Mouse (Mus musculus) CD4-positive, CD25-positive, alpha-beta regulatory T cell, adult 2 months (primary cell): Measurements from ENCODE around the gene Rtf1.
A peak's percentile ranks its signal among the peaks of the same experiment; 100 is the strongest.

Experiments used
- DNase-seq: peaks from one replicate; pipeline ENCODE4 v3.0.0-alpha.2; 2012; ENCODE audit warnings: low read depth, low spot score

Gene Rtf1

GRCm38 (mm10) chr2:119730735-119731134 is 55.9 kb downstream of the Rtf1 start:
- DNase-seq, result no peak

DNA sequence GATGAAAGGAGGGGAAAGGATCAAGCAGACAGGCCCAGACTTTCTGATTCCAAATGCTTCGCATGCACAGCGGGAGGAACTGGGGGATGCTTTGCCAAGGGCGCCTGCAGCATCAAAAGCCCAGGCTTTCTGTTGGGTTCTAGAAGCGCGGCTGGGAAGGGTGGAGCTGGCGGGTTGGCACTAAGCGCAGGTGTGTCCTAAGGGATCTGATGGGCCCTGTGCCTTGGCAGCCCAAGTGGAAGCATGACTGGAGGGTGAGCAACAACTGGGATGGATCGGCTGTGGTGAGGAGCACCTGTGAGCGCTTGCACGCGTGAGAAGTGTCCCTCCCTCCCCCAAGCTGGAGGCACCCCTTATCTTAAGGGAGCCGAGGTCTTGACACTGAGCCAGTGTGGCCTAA is 62.3 kb downstream of the Rtf1 start:
- DNase-seq, result no peak

- DNase-seq, result peak; percentile 16
Measured at GRCm38 (mm10) chr2:119740567-119740966, 65.7 kb downstream of the Rtf1 start.

DNA sequence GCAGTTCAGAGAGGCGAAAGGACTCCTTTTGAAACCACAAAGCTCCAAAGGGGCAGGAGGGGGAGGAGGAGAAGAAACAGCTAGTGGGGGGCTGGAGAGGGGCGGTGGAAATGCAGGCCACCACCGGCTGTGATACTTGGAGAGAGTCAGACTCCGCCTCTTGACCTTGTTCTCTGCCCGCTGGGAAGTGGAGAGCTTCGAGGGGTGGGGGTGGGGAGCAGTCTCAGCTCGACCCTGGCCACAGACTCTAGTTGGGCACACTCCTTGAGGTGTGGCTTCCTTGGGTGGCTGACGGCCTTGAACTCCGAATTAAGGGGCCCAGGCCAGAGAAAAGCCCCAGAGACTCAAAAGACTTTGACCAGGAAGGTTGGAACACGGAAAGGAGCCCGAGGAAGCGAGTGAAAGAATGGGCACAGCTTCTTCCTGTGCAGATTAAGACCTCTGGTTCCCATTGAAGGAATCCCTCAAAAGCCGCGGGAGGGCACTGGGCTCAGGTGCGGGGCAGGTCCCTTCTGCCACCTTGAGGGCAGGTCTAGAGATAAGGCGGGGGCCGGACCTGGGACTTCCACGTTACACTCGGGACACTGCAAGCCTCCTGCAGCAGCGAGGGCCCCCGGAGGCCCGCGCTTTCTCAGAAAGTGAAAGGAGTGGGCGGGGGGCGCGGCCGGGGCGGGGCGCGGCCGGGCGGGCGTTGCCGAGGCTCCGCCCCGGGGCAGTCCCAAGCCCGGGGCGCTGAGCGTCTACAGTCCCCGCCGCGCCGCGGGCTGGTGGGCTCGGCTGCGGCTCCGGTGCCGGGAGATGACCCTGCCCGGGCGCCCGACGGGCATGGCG is 66.9 kb downstream of the Rtf1 start, which contains the start of gene Itpka:
TSS of gene Itpka (plus strand) at position 757 of the 831 bp plus-strand sequence.
- peak; percentile 88 for DNase-seq

DNA sequence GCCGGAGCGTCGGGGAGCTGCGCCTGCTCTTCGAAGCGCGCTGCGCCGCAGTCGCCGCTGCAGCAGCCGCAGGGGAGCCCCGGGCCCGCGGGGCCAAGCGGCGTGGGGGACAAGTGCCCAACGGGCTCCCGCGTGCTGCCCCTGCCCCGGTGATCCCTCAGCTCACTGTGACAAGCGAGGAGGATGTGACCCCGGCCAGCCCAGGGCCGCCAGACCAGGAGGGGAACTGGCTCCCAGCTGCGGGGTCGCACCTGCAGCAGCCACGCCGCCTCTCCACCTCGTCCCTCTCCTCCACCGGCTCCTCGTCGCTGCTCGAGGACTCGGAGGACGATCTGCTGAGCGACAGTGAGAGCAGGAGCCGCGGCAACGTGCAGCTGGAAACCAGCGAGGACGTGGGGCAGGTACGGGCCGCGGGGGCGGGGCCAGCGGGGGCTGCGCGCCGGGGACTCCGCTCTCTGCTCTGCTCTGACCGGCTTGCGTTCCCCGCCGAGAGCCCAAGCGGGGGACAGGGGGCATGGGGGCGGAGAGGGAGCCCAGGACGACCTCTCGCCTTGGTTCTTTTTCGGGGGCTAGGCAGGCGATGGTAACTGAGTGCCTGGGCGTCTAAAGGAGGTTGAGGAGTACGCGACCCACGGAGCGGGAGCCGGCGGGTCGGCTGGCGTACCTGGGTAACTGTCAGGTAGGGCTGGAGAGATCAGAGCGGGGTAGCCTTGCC is 67.8 kb downstream of the Rtf1 start:
- peak; percentile 76 for DNase-seq

- peak; percentile 38 for DNase-seq
Measured at GRCm38 (mm10) chr2:119743176-119743807, 68.4 kb downstream of the Rtf1 start.

GRCm38 (mm10) chr2:119743808-119744162 is 68.9 kb downstream of the Rtf1 start:
- DNase-seq, result no peak

- DNase-seq, result peak; percentile 61
Measured at GRCm38 (mm10) chr2:119744163-119745111, 69.6 kb downstream of the Rtf1 start.

DNA sequence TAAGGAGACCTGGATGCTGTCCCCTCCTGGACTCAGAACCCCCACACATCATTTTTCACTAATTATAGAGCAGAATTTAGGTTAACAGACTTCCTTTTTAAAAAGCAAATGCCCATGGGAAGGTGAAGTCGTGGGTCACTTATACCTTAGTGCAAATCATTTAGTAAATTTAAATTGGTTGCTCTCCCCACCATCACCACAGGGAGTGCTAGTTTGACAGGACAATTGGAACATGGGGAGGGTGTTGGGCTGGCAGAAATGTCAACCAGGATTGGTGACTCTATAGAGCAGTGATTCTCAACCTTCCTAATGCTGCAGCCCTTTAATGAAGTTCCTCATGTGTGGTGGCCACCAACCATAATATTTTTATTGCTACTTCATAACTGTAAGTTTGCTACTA is 70.4 kb downstream of the Rtf1 start:
- peak; percentile 51 for DNase-seq

GRCm38 (mm10) chr2:119747554-119747953 is 72.7 kb downstream of the Rtf1 start:
- DNase-seq, result no peak

DNA sequence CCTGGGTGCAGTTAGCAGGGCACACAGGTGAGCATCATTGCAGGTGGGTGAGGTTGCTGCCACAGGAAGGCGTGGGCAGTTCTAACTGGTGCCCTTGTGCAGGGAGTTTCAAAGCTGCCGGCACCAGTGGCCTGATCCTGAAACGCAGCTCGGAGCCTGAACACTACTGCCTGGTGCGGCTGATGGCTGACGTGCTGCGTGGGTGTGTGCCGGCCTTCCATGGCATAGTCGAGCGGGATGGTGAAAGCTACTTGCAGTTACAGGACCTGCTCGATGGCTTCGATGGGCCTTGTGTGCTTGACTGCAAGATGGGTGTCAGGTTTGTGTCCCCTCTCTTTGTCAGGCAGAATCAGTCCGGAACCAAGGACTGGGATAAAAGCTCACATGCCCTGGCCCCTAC is 74.4 kb downstream of the Rtf1 start:
- no peak for DNase-seq

DNA sequence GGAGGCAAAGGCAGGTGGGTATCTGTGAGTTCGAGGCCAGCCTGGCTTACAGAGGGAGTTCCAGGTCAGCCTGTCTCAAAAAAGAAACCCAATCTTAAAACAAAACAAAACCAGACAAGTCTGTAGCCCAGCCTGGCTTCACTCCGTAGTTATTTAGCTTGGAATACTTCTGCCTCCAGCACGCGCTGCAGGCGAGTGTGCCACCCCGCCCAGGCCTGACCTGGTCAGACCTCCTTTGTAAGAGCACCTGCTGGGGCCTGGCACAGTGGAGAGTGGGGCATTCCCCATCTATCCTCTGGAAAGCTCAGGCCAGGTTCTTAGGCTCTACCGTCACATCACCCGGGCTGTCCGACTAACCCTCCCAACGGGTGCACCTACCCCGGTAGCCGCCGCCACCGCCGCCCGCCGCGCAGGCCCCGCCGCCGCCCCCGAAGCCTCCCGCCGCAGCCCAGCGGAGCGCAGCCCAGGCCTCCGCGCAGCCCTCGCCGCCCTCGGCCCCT is 82.8 kb downstream of the Rtf1 start:
- peak; percentile 25 for DNase-seq

GRCm38 (mm10) chr2:119758101-119758843 is 83.4 kb downstream of the Rtf1 start:
- DNase-seq, result peak; percentile 35

- DNase-seq, result peak; percentile 24
Measured at GRCm38 (mm10) chr2:119758844-119759835, 84.3 kb downstream of the Rtf1 start.

- no peak for DNase-seq
Measured at GRCm38 (mm10) chr2:119760251-119760650, 85.4 kb downstream of the Rtf1 start, which contains the start of gene Ltk. Ltk (minus strand) TSS chr2:119760431.

DNA sequence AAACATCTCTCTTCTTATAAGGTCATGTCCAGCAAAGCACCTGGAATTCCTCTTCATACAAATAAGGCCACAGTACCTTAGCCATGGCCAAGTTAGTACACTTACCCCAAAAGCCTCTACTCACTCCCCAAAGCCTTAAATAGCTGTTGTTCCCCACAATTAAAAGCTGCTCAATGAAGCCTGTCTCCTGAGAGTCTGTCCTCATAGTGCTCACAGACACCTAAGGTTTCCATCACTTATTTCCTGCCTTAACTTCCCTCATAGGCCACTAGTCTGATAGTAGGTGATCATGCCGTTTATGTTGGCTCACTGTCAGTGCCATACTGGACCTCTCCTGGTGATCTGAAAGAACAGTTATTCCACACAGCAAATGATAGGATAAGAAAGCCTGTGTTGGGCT is 87.4 kb downstream of the Rtf1 start:
- no peak for DNase-seq

DNA sequence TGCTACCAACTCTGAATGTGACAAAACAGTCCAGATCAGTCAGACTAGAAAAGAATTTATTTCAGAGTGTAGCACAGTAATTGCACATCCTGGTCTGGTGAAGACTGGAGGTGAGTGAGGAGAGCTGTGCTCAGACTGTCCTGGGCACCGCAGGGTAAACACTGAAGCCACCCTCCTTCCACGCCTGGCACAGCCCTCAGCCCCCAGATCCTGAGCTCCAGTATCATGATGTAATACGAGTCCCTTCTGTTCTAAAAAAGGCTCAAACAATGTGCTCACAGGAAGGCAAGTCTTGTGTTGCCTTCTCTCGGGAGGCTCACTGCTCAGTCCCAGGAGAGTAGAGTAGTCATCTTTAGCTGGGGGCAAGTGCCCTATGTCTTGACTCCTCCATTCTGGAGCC is 89.1 kb downstream of the Rtf1 start:
- no peak for DNase-seq

DNA sequence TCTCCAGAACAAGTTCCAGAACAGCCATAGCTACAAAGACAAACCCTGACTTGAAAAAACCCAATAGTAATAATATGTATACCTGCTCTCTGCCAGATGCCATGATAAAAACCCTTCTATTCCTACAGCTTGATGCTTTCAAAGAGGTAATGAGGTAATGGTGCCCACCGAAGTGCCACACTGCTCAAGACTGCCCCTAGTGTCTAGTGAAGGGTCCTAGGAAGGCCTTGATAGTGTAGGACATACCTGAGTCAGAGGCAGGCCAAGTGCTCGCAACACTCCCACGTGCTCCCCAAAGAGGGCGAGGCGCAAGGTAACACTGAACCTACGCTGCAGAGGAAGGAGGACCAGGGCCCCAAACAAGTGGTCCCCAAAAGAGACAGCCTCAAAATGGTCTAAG is 92.4 kb downstream of the Rtf1 start:
- DNase-seq, result peak; percentile 19
